Mouse (Mus musculus): ENCODE results near the gene Tesc.

Tesc gene

GRCm38 (mm10) chr5:118106667-118107066 lies 79.1 kb downstream of the Tesc start:
- DNase-seq (ENCODE audit: low read depth, low spot score), result no peak

- DNase-seq (ENCODE audit: low read depth, low spot score), result no peak
Measured at GRCm38 (mm10) chr5:118108124-118108793, 80.7 kb downstream of the Tesc start.

GRCm38 (mm10) chr5:118108794-118109440 lies 81.4 kb downstream of the Tesc start:
- DNase-seq (ENCODE audit: low read depth, low spot score), result no peak
